Mouse (Mus musculus): ENCODE results near the gene Prkca. TPM values are rescaled to one million over a fixed set of nuclear protein-coding genes. Genes with fewer than 3 reads are reported as not detected.

The Prkca gene
- polyA plus RNA-seq, 1 experiment: 2.8 TPM

- Histone ChIP-seq H3K9ac (ENCODE audit: low read depth, poor library complexity, severe bottlenecking) (no peak overlapping the region), H3K27ac (ENCODE audit: insufficient read depth, low read length) (no peak overlapping the region), H3K27me3 (ENCODE audit: control insufficient read depth, insufficient read depth, low read length, poor library complexity, severe bottlenecking) (no peaks in the 10 kb centered on the region), H3K4me1 (ENCODE audit: control insufficient read depth, insufficient read depth, low read length) (no peaks in the 10 kb centered on the region), H3K36me3 (ENCODE audit: control insufficient read depth, insufficient read depth, low read length, poor library complexity, severe bottlenecking) (no peaks in the 10 kb centered on the region), H3K9me3 (replicated peaks; ENCODE audit: control insufficient read depth, insufficient read depth, low read length, poor library complexity, severe bottlenecking) (no peaks in the 10 kb centered on the region), H3K4me3 (ENCODE audit: low read depth, low read length) (no peak overlapping the region)
- TF ChIP-seq POLR2A (IDR thresholded peaks at IDR 0.05; ENCODE audit: insufficient read depth, low read length) (no peak), EP300 (IDR thresholded peaks at IDR 0.05; ENCODE audit: insufficient read depth, low read depth, low read length) (no peak), CTCF (IDR thresholded peaks at IDR 0.05; ENCODE audit: low read depth, low read length) (no peak)
Measured at GRCm38 (mm10) chr11:108322156-108322555, 21.6 kb downstream of the Prkca start.

- Histone ChIP-seq H3K9me3 (replicated peaks; ENCODE audit: control insufficient read depth, insufficient read depth, low read length, poor library complexity, severe bottlenecking) (no peaks in the 10 kb centered on the region), H3K27ac (ENCODE audit: insufficient read depth, low read length) (no peak overlapping the region), H3K4me1 (ENCODE audit: control insufficient read depth, insufficient read depth, low read length) (no peaks in the 10 kb centered on the region), H3K27me3 (ENCODE audit: control insufficient read depth, insufficient read depth, low read length, poor library complexity, severe bottlenecking) (no peaks in the 10 kb centered on the region), H3K36me3 (ENCODE audit: control insufficient read depth, insufficient read depth, low read length, poor library complexity, severe bottlenecking) (no peaks in the 10 kb centered on the region), H3K9ac (ENCODE audit: low read depth, poor library complexity, severe bottlenecking) (no peak overlapping the region), H3K4me3 (ENCODE audit: low read depth, low read length) (no peak overlapping the region)
- TF ChIP-seq CTCF (IDR thresholded peaks at IDR 0.05; ENCODE audit: low read depth, low read length) (no peak), POLR2A (IDR thresholded peaks at IDR 0.05; ENCODE audit: insufficient read depth, low read length) (no peak), EP300 (IDR thresholded peaks at IDR 0.05; ENCODE audit: insufficient read depth, low read depth, low read length) (no peak)
Measured at GRCm38 (mm10) chr11:108320561-108320960, 23.2 kb downstream of the Prkca start.

GRCm38 (mm10) chr11:108319162-108319561, 24.6 kb downstream of the Prkca start:
- Histone ChIP-seq H3K36me3 (ENCODE audit: control insufficient read depth, insufficient read depth, low read length, poor library complexity, severe bottlenecking) (no peaks in the 10 kb centered on the region), H3K4me1 (ENCODE audit: control insufficient read depth, insufficient read depth, low read length) (no peaks in the 10 kb centered on the region), H3K27ac (ENCODE audit: insufficient read depth, low read length) (no peak overlapping the region), H3K27me3 (ENCODE audit: control insufficient read depth, insufficient read depth, low read length, poor library complexity, severe bottlenecking) (no peaks in the 10 kb centered on the region), H3K9me3 (replicated peaks; ENCODE audit: control insufficient read depth, insufficient read depth, low read length, poor library complexity, severe bottlenecking) (no peaks in the 10 kb centered on the region), H3K4me3 (ENCODE audit: low read depth, low read length) (no peak overlapping the region), H3K9ac (ENCODE audit: low read depth, poor library complexity, severe bottlenecking) (no peak overlapping the region)
- TF ChIP-seq CTCF (IDR thresholded peaks at IDR 0.05; ENCODE audit: low read depth, low read length): no peak
- no peak for TF ChIP-seq POLR2A (IDR thresholded peaks at IDR 0.05; ENCODE audit: insufficient read depth, low read length)
- no peak for TF ChIP-seq EP300 (IDR thresholded peaks at IDR 0.05; ENCODE audit: insufficient read depth, low read depth, low read length)

DNA sequence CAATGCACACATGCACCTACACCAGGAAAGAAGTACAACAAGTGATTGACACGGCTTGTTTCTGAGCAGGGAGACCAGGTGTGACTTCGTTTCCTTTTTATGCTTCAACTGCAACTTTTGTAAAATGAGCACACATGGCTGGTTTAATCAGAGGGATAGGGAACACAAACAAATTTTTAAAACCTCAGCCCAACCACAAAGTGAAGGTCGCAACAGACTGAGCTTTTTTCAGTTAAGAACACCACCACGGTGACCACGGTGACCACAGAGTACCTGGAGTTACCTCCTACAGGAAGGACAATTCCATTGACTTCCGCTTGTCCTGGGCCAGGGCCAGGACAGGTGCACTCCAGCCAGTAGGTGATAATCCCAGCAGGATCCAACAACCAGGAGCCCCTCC, 25.9 kb downstream of the Prkca start:
- Histone ChIP-seq H3K36me3 (ENCODE audit: control insufficient read depth, insufficient read depth, low read length, poor library complexity, severe bottlenecking) (no peaks in the 10 kb centered on the region), H3K9ac (ENCODE audit: low read depth, poor library complexity, severe bottlenecking) (no peak overlapping the region), H3K4me3 (ENCODE audit: low read depth, low read length) (no peak overlapping the region), H3K4me1 (ENCODE audit: control insufficient read depth, insufficient read depth, low read length) (no peaks in the 10 kb centered on the region), H3K9me3 (replicated peaks; ENCODE audit: control insufficient read depth, insufficient read depth, low read length, poor library complexity, severe bottlenecking) (no peaks in the 10 kb centered on the region), H3K27me3 (ENCODE audit: control insufficient read depth, insufficient read depth, low read length, poor library complexity, severe bottlenecking) (no peaks in the 10 kb centered on the region), H3K27ac (ENCODE audit: insufficient read depth, low read length) (no peak overlapping the region)
- TF ChIP-seq EP300 (IDR thresholded peaks at IDR 0.05; ENCODE audit: insufficient read depth, low read depth, low read length) (no peak), CTCF (IDR thresholded peaks at IDR 0.05; ENCODE audit: low read depth, low read length) (no peak), POLR2A (IDR thresholded peaks at IDR 0.05; ENCODE audit: insufficient read depth, low read length) (no peak)

GRCm38 (mm10) chr11:108315736-108316135, 28.0 kb downstream of the Prkca start:
- no peak overlapping the region for H3K9ac ChIP-seq (ENCODE audit: low read depth, poor library complexity, severe bottlenecking)
- no peaks in the 10 kb centered on the region for H3K4me1 ChIP-seq (ENCODE audit: control insufficient read depth, insufficient read depth, low read length)
- no peaks in the 10 kb centered on the region for H3K36me3 ChIP-seq (ENCODE audit: control insufficient read depth, insufficient read depth, low read length, poor library complexity, severe bottlenecking)
- no peak overlapping the region for H3K4me3 ChIP-seq (ENCODE audit: low read depth, low read length)
- H3K9me3 ChIP-seq (replicated peaks; ENCODE audit: control insufficient read depth, insufficient read depth, low read length, poor library complexity, severe bottlenecking): no peaks in the 10 kb centered on the region
- no peaks in the 10 kb centered on the region for H3K27me3 ChIP-seq (ENCODE audit: control insufficient read depth, insufficient read depth, low read length, poor library complexity, severe bottlenecking)
- no peak for TF ChIP-seq POLR2A (IDR thresholded peaks at IDR 0.05; ENCODE audit: insufficient read depth, low read length)
- no peak for TF ChIP-seq EP300 (IDR thresholded peaks at IDR 0.05; ENCODE audit: insufficient read depth, low read depth, low read length)
- TF ChIP-seq CTCF (IDR thresholded peaks at IDR 0.05; ENCODE audit: low read depth, low read length): no peak
- H3K27ac ChIP-seq (ENCODE audit: insufficient read depth, low read length): no peak overlapping the region

GRCm38 (mm10) chr11:108312516-108312915, 31.2 kb downstream of the Prkca start:
- Histone ChIP-seq H3K4me3 (ENCODE audit: low read depth, low read length) (no peak overlapping the region), H3K27me3 (ENCODE audit: control insufficient read depth, insufficient read depth, low read length, poor library complexity, severe bottlenecking) (no peaks in the 10 kb centered on the region), H3K9ac (ENCODE audit: low read depth, poor library complexity, severe bottlenecking) (no peak overlapping the region), H3K27ac (ENCODE audit: insufficient read depth, low read length) (no peak overlapping the region), H3K9me3 (replicated peaks; ENCODE audit: control insufficient read depth, insufficient read depth, low read length, poor library complexity, severe bottlenecking) (no peaks in the 10 kb centered on the region), H3K36me3 (ENCODE audit: control insufficient read depth, insufficient read depth, low read length, poor library complexity, severe bottlenecking) (no peaks in the 10 kb centered on the region), H3K4me1 (ENCODE audit: control insufficient read depth, insufficient read depth, low read length) (no peaks in the 10 kb centered on the region)
- TF ChIP-seq POLR2A (IDR thresholded peaks at IDR 0.05; ENCODE audit: insufficient read depth, low read length) (no peak), CTCF (IDR thresholded peaks at IDR 0.05; ENCODE audit: low read depth, low read length) (no peak), EP300 (IDR thresholded peaks at IDR 0.05; ENCODE audit: insufficient read depth, low read depth, low read length) (no peak)
